24 mouse cellular contexts compared by ENCODE assay signal in genomic region chr16:85765167-85765566, GRCm38 (mm10). TPM values are rescaled to one million over a fixed set of nuclear protein-coding genes. Genes with fewer than 3 reads are reported as not detected.
A peak's percentile ranks its signal among the peaks of the same experiment; 100 is the strongest.
DNase-seq lines count a peak whose midpoint lies in the region; ATAC-seq and TF ChIP-seq lines count a peak whose summit lies in the region.
"Had no signal": no experiment of that assay in that cellular context is flagged by ENCODE, and none has a peak within 500 bp of the region (broad histone marks: within the 10 kb centered on the region; RNA-seq: fewer than 3 reads in every experiment).

No protein-coding gene starts in this region.

- TF ChIP-seq CTCF in gastrocnemius, adult 2 months (IDR thresholded peaks at IDR 0.05) = no peak

- no peak for DNase-seq in gastrocnemius, adult 2 months
- no peak for DNase-seq in gastrocnemius, adult 18-20 months (ENCODE audit: low spot score)
- peak; percentile 76 for DNase-seq in midbrain, embryonic 11.5 days (ENCODE audit: low spot score, missing footprints)
- DNase-seq in thymus, postnatal 14 days = no peak
- DNase-seq: adrenal gland, adult 2 months; cerebellum, adult 2 months; cerebellum, postnatal 25 days; kidney, adult 9 months; kidney, postnatal 14 days; liver; thymus, adult 2 months had no signal

- H3K4me2 ChIP-seq in midbrain, embryonic 11.5 days = no peak overlapping the region
- H3K4me2 ChIP-seq in midbrain, embryonic 16.5 days (ENCODE audit: low read length) = no peak overlapping the region
- H3K4me2 ChIP-seq in heart, embryonic 16.5 days (ENCODE audit: low read depth, low read length) = 0 out of 2 replicates have a peak overlapping the region, but pooled peaks have one; percentile 9
- H3K4me2 ChIP-seq: liver, embryonic 15.5 days had no signal

- ATAC-seq in midbrain, embryonic 11.5 days (ENCODE audit: low FRiP score) = no peak
- ATAC-seq in midbrain, embryonic 16.5 days = no peak
- ATAC-seq in heart, embryonic 16.5 days (replicated peaks; ENCODE audit: extremely low read depth, insufficient read depth, low FRiP score) = peak; percentile 63
- no peak for ATAC-seq in monocyte, adult 5-6 weeks (replicated peaks; ENCODE audit: insufficient number of reproducible peaks, low FRiP score, low TSS enrichment, poor library complexity, severe bottlenecking)
- ATAC-seq: hindbrain, postnatal 0 days; intestine, embryonic 16.5 days; Patski had no signal

- H3K27ac ChIP-seq in gastrocnemius, adult 2 months = peak overlapping the region; percentile 63; the same call in 1 of the 2 replicates
- no peak overlapping the region for H3K27ac ChIP-seq in midbrain, embryonic 11.5 days (ENCODE audit: low read depth, low read length)
- no peak overlapping the region for H3K27ac ChIP-seq in midbrain, embryonic 16.5 days (ENCODE audit: low read length)
- H3K27ac ChIP-seq in heart, embryonic 16.5 days (ENCODE audit: low read length) = no peak overlapping the region
- H3K27ac ChIP-seq: heart, adult 2 months; hindbrain, postnatal 0 days; limb, embryonic 10.5 days; liver, embryonic 15.5 days; macrophage; midbrain, embryonic 10.5 days; stomach, postnatal 0 days had no signal

- no peaks in the 10 kb centered on the region for H3K9me3 ChIP-seq in midbrain, embryonic 11.5 days (ENCODE audit: control insufficient read depth, low read length)
- no peaks in the 10 kb centered on the region for H3K9me3 ChIP-seq in midbrain, embryonic 16.5 days (replicated peaks; ENCODE audit: control insufficient read depth, low read length, poor library complexity, severe bottlenecking)
- no peaks in the 10 kb centered on the region for H3K9me3 ChIP-seq in heart, embryonic 16.5 days (replicated peaks; ENCODE audit: control insufficient read depth, low read length)
- H3K9me3 ChIP-seq: limb, embryonic 10.5 days; liver, embryonic 15.5 days; midbrain, embryonic 10.5 days had no signal

- no peaks in the 10 kb centered on the region for H3K27me3 ChIP-seq in midbrain, embryonic 11.5 days (ENCODE audit: control insufficient read depth, insufficient read depth, low read length)
- no peaks in the 10 kb centered on the region for H3K27me3 ChIP-seq in midbrain, embryonic 16.5 days (ENCODE audit: control insufficient read depth, insufficient read depth, low read depth, low read length)
- no peaks in the 10 kb centered on the region for H3K27me3 ChIP-seq in heart, embryonic 16.5 days (ENCODE audit: control insufficient read depth, insufficient read depth, low read length)
- H3K27me3 ChIP-seq: liver, embryonic 15.5 days; Patski had no signal

- H3K9ac ChIP-seq in midbrain, embryonic 11.5 days (ENCODE audit: low read length) = no peak overlapping the region
- no peak overlapping the region for H3K9ac ChIP-seq in midbrain, embryonic 16.5 days (ENCODE audit: low read depth, low read length)
- no peak overlapping the region for H3K9ac ChIP-seq in heart, embryonic 16.5 days (ENCODE audit: low read length)
- H3K9ac ChIP-seq: liver, embryonic 15.5 days had no signal

- no peak overlapping the region for H3K4me3 ChIP-seq in gastrocnemius, adult 2 months
- no peak overlapping the region for H3K4me3 ChIP-seq in midbrain, embryonic 11.5 days (ENCODE audit: low read depth, low read length)
- H3K4me3 ChIP-seq in midbrain, embryonic 16.5 days (ENCODE audit: low read depth, low read length) = no peak overlapping the region
- H3K4me3 ChIP-seq in heart, embryonic 16.5 days (ENCODE audit: low read length) = no peak overlapping the region
- H3K4me3 ChIP-seq: heart, adult 2 months; limb, embryonic 10.5 days; liver, embryonic 15.5 days; midbrain, embryonic 10.5 days had no signal

- H3K36me3 ChIP-seq in midbrain, embryonic 11.5 days (ENCODE audit: control insufficient read depth, insufficient read depth, low read length) = no peaks in the 10 kb centered on the region
- no peaks in the 10 kb centered on the region for H3K36me3 ChIP-seq in midbrain, embryonic 16.5 days (ENCODE audit: control insufficient read depth, insufficient read depth, low read length)
- H3K36me3 ChIP-seq in heart, embryonic 16.5 days (ENCODE audit: control insufficient read depth, insufficient read depth) = no peaks in the 10 kb centered on the region
- H3K36me3 ChIP-seq: limb, embryonic 10.5 days; liver, embryonic 15.5 days; midbrain, embryonic 10.5 days had no signal

- 76% methylated on average over 6 of the region's 6 CpGs for WGBS in midbrain, embryonic 11.5 days
- 79% methylated on average over 6 of the region's 6 CpGs for WGBS in midbrain, embryonic 16.5 days
- 34% methylated on average over 6 of the region's 6 CpGs for WGBS in heart, embryonic 16.5 days

- H3K4me1 ChIP-seq in midbrain, embryonic 11.5 days (ENCODE audit: control insufficient read depth, insufficient read depth, low read length) = no peaks in the 10 kb centered on the region
- no peaks in the 10 kb centered on the region for H3K4me1 ChIP-seq in midbrain, embryonic 16.5 days (ENCODE audit: control insufficient read depth, insufficient read depth, low read length)
- H3K4me1 ChIP-seq in heart, embryonic 16.5 days (ENCODE audit: control insufficient read depth, insufficient read depth, low read length) = peaks cover 11% of the 10 kb centered on the region
- H3K4me1 ChIP-seq: liver, embryonic 15.5 days had no signal

- intact Hi-C loops in gastrocnemius, adult 2 months (cut with DNase I) = no loop called here

RNA-seq across cellular contexts. Expression of gene Adamts1, which starts 37.7 kb away (rescaled TPM):
- total RNA-seq in gastrocnemius, adult 2 months (2021) = 10 to 100 TPM; 17.3 to 24.4 TPM
- 10 to 100 TPM in 1 of 2 experiments, 1 to 10 TPM in 1; 8.0 to 39.9 TPM for total RNA-seq in gastrocnemius, adult 18-20 months (2021)
- polyA plus RNA-seq in midbrain, embryonic 11.5 days (2014; fragmentation: Nextera tagmentation; extraction: Ambion mirVana) = 9.4 and 9.7 TPM in 2 replicates
- polyA plus RNA-seq in midbrain, embryonic 16.5 days (2015; fragmentation: Nextera tagmentation; extraction: Ambion mirVana) = 6.1 and 7.5 TPM in 2 replicates
- polyA plus RNA-seq in heart, embryonic 16.5 days (2015; fragmentation: Nextera tagmentation; extraction: Ambion mirVana) = 40.1 and 47.4 TPM in 2 replicates
- 0.43 TPM in 1 of 3 replicates, not detected in the others for total RNA-seq in monocyte, adult 5-6 weeks (2017)
- total RNA-seq: neutrophil, adult 5-6 weeks had no signal
